Mouse (Mus musculus) A20 (cell line): ENCODE results near the gene Gsx1.
A peak's percentile ranks its signal among the peaks of the same experiment; 100 is the strongest.

Experiments used
- DNase-seq: peaks from one replicate; pipeline ENCODE4 v3.0.0-alpha.2; 2011; ENCODE audit warnings: low read depth, low spot score

The Gsx1 gene

DNA sequence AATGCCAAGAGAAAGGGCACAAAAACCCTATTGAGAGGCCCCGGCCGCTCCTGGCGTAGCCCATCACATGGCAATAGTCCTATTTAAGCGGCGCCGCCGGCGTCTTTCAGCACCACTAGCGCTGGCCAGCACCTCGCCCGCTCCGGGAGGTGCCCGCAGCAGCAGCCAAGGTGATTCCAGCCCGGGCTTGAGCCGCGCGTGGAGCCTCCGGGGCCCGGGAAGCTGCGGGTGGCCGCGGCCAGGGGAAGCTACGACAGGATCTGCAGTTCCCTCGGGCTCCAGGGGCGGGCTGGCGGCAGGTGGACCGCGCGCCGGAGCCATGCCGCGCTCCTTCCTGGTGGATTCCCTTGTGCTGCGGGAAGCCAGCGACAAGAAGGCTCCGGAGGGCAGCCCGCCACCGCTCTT, at the start of gene Gsx1:
Gene Gsx1, plus strand, starts transcription at position 126 of the 405 bp plus-strand sequence.
- no peak for DNase-seq

GRCm38 (mm10) chr5:147147340-147147739, 41.2 kb upstream of the Gsx1 start:
- peak; percentile 18 for DNase-seq

- no peak for DNase-seq
Observed at GRCm38 (mm10) chr5:147154806-147155371, 33.6 kb upstream of the Gsx1 start.

DNA sequence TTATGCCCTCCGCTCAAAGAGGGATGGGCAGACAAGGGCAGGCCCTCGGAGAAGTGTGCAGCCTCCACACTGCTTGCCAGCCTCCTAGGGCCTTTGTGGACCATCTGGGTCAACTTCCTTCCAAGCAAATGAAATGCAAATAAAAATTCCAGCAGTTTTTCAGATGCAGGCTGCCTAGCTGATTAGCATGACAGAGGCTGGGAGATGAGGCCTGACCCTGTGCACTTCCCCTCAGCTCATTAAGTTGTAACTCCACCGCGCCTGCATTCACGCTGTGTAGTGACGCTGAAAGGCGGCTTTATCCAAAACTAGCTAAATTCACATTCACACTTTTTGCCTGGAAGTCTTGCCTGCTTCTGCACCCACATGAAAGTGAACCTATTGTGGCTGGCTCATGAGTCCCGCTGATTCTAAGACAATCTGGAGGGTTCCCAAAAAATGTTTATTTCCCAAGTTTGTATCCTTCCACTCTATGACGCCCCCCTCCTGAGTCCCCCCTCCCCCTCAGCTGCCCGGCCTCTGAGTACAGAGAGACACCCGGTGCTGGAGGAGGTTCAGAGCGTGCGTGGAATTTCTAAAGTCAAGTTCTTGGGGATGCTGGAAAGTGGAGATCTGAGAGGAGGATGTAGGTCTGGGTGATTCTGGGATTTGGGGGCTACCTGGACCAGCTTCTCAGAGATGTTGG, 32.9 kb upstream of the Gsx1 start:
- DNase-seq: no peak

- no peak for DNase-seq
Observed at GRCm38 (mm10) chr5:147156376-147156775, 32.1 kb upstream of the Gsx1 start.

DNA sequence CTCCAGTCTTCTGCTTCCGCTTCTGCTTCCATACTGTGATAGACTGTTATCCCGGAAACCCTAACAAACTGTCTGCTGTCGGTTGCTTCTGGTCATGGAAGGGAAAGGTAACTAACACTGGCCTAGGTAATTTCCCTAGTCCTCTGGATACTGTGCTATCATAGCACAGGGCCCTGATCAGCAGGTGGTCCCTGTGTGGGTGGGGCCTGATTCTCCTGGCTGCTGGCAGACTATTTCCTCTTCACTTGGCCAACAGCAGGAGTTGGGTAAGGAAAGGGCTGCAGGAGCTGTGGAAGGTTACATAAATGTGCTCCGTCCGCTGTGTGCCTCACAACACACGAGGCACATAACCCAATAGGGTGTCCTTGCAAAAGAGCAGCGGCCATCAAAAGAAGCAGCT, 31.1 kb upstream of the Gsx1 start:
- DNase-seq: no peak

DNA sequence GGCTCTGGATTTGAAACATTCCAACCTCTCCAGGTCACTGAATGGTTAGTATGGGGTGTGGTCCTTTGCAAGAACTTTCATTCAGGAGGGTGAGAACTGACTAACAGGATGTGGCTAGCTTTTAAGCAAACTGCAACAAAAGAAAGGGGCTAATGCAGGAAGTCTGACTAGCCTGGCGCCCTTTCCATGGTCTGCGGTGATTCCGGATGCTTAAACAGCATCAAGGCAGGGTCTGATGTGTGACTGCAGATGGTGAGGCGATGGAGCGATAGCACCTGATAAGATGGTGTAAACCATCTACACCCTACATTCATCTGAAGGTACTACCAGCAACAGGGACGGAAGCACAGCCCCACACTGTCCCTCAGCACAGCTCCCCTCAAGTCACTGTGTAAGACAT, 29.2 kb upstream of the Gsx1 start:
- DNase-seq: no peak

DNA sequence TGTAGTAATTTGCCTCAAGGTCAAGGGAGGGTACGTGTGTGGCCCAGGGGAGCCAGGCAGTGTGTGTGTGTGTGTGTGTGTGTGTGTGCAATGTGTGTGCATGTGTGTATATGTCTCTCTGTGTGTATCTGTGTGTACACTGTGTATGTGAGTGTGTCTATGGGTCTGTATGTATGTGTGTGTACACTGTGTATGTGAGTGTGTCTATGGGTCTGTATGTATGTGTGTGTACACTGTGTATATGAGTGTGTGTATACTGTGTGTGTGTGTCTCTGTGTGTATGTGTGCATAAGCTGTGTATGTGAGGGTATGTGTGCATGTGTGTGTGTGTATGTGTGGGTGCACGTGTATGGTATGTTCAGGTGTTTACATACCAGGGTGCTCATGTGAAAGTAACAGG, 28.7 kb upstream of the Gsx1 start:
- no peak for DNase-seq

DNA sequence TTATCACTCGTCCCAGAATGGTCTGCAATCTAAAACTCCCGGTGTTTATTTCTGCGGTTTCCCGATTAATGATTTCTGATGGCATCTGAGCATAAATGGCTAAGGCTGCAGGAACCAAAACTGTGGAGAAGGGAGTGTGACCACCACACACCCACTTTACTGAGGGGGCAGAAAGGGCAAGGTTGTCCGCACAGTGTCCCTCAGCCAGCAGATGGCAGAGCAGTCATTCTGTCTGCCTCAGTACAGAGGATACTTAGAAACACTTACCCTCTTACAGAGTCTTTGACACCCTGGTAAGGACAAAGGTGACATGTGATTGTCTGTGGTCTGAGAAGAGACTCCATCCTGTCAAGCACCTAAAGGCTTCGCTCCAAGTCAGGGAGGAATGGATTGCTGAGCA, 23.4 kb upstream of the Gsx1 start:
- DNase-seq: peak; percentile 39

DNA sequence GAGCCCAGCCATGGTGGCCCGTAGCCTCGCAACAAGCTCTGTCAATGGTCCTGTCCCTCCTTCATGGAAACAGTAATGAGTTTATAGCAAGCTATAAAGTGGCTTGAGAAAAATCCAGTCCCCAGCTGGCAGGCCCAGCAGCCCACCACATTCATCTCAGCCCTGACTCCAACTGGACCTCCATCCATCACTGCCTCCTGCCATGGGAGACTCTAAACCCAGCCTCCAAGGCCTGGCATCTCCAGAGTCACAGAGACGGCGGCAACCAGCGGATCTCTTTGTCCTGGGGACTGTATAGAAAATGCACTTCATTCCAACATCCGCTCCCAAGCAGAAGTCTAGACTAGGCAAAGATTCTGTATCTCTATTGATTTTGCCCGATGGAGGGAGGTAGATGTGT, 18.4 kb upstream of the Gsx1 start:
- DNase-seq: no peak

GRCm38 (mm10) chr5:147174046-147174445, 14.4 kb upstream of the Gsx1 start:
- DNase-seq: no peak

GRCm38 (mm10) chr5:147185174-147185915, 3.2 kb upstream of the Gsx1 start:
- DNase-seq: peak; percentile 15

- DNase-seq: peak; percentile 85
Observed at GRCm38 (mm10) chr5:147186001-147186431, 2.5 kb upstream of the Gsx1 start.

GRCm38 (mm10) chr5:147186781-147187551, 1.5 kb upstream of the Gsx1 start:
- DNase-seq: peak; percentile 73

DNA sequence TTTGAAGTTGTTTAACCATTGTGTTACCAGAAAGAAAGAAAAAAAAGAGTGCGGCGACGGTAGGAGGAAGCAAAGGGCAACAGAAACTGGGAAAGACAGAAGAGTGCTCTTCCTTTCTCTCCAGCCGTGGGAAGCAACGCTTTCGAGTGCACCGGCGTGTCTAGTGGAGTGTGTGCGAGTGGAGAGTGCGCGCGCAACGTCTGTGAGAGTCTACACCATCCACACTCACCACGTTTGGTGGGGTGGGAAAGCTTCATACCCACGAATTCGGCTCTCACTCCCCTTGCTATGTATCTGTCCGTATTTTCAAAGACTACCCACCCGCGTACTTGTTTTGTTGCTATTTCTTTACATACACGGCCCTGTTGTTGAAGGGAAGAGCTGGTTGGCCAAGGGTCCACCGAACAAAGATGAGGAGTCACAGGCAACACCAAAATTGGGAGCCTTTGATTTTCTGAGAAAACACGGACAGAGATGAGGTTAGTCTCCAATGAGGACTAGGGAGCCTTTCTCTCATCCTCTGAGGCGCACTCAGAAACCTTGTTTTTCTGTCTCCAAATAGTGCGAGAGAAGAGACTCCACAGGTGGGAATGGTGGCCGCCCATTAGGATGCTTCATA, 835 bp upstream of the Gsx1 start:
- no peak for DNase-seq

DNA sequence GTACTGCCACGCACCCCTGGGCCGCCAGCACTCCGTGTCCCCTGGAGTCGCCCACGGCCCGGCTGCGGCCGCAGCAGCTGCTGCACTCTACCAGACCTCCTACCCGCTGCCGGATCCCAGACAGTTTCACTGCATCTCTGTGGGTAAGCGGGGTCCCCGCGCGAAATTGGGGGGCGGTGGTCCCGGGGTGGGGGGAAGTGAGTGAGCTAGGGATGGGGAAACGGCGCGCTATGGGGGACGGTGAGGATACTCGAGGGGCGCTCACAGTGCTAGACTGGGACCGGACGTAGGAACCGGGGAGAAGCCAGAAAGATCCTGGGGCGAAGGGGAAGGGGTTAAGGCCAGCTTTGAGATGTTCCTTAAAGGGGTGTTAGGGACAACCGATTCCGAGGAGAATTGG, 660 bp downstream of the Gsx1 start:
- no peak for DNase-seq

- DNase-seq: no peak
Observed at GRCm38 (mm10) chr5:147189836-147190602, 1.5 kb downstream of the Gsx1 start.

DNA sequence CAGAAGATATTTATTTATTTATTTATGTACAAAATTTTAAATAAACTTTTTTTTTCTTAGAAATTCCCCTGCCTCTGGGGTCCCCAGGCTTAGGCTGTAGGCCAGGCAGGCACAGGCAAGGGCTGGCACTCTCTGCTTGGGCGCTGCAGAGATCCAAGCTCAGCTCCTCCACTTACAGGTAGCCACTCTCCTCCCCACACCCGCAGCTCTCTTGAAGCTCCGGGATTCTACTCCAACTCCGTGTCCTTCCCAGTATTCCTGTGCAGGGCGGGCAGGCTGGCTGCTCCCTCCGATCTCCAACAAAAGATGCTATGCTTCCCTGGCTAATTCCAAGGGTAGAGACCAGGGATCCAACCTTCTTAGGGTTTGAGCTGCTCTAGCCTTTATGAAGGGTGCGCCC, 2.4 kb downstream of the Gsx1 start:
- DNase-seq: no peak

GRCm38 (mm10) chr5:147191801-147192575, 3.5 kb downstream of the Gsx1 start:
- DNase-seq: no peak

- no peak for DNase-seq
Observed at GRCm38 (mm10) chr5:147192576-147192960, 4.1 kb downstream of the Gsx1 start.
